Mouse (Mus musculus) cerebellum, postnatal 10 days (tissue): ENCODE results near the gene Vmn1r71.
"Not testable (repeated sequence)": the region's sequence is repeated elsewhere in the genome, so short reads cannot be mapped to it uniquely, and the experiment has no call there.

ENCODE experiments used
- DNase-seq, 2 experiments: peaks; one replicate each; pipeline ENCODE4 v3.0.0; 2021; ENCODE audit warnings: mixed read lengths in 2 of 2

Vmn1r71 gene

GRCm38 (mm10) chr7:10754264-10754663, at the start of gene Vmn1r71:
Gene Vmn1r71, minus strand, starts transcription at chr7:10754364.
- no peak for DNase-seq

- not testable (repeated sequence) for DNase-seq
Observed at GRCm38 (mm10) chr7:10757551-10757950, 3.4 kb upstream of the Vmn1r71 start.
